Mouse (Mus musculus) cortical plate, adult 2 months (tissue): ENCODE data around the gene Trim80.

Experiments
- CTCF ChIP-seq: fragments of 200-500 bp; IDR thresholded peaks from 2 replicates; pipeline ENCODE4 v1.5.1; 2011; ENCODE audit warnings: mild to moderate bottlenecking, control low read depth, low read length; ENCODE audit not compliant: insufficient read depth; ENCODE audit errors: extremely low read depth
- POLR2A ChIP-seq: fragments of 200-500 bp; IDR thresholded peaks from 2 replicates; pipeline ENCODE4 v1.6.1; 2011; ENCODE audit warnings: mild to moderate bottlenecking, low read length, control low read depth; ENCODE audit not compliant: insufficient read depth; ENCODE audit errors: extremely low read depth

DNA sequence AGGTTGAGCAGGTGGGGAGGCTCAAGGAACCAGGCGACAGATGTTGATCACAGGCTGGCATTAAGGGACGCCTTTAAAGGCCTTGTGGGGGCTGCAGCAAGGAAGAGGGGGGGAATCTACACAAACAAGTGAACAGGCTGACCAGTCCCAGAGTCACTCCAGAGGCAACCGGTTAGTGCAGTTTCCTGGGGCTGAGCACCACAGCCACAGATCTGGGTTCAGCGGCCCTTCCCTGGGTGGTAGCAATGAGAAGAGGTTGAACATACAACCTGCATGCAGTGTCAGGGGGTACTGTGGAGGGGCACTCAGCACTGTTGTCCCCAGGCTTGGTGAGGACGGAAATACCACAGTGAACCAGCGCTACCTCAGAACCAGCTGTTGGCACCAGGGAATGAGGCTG, 7.0 kb upstream of the Trim80 start:
- no peak for TF ChIP-seq POLR2A
- TF ChIP-seq CTCF = no peak
